In genomic region chr6:129532556-129532941, GRCm38 (mm10) we compare ENCODE assay signal across 9 mouse cellular contexts. TPM values are rescaled to one million over a fixed set of nuclear protein-coding genes. Genes with fewer than 3 reads are reported as not detected.
DNase-seq lines count a peak whose midpoint lies in the region; ATAC-seq and TF ChIP-seq lines count a peak whose summit lies in the region.
"Had no signal": no experiment of that assay in that cellular context is flagged by ENCODE, and none has a peak within 500 bp of the region (broad histone marks: within the 10 kb centered on the region; RNA-seq: fewer than 3 reads in every experiment).

No protein-coding gene starts in this region.

- peaks cover 4% of the 10 kb centered on the region for H3K36me3 ChIP-seq in heart, embryonic 13.5 days
- 0 out of 2 replicates have a peak, but pooled peaks cover 4% of the 10 kb centered on the region for H3K36me3 ChIP-seq in kidney, embryonic 16.5 days (ENCODE audit: insufficient read depth, low read length)
- H3K36me3 ChIP-seq in liver, embryonic 13.5 days, result peaks cover 3% of the 10 kb centered on the region
- peaks cover 4% of the 10 kb centered on the region for H3K36me3 ChIP-seq in myocyte (ENCODE audit: control insufficient read depth, insufficient read depth)

- H3K9ac ChIP-seq in heart, embryonic 13.5 days, result peak overlapping the region; percentile 86
- H3K9ac ChIP-seq in kidney, embryonic 16.5 days (replicated peaks; ENCODE audit: low read length), result peak overlapping the region; percentile 81; the same call in 1 of the 2 replicates
- H3K9ac ChIP-seq in liver, embryonic 13.5 days, result peak overlapping the region; percentile 84

- no peaks in the 10 kb centered on the region for H3K9me3 ChIP-seq in heart, embryonic 13.5 days
- H3K9me3 ChIP-seq in kidney, embryonic 16.5 days (ENCODE audit: low read length), result no peaks in the 10 kb centered on the region
- no peaks in the 10 kb centered on the region for H3K9me3 ChIP-seq in liver, embryonic 13.5 days (replicated peaks)

- TF ChIP-seq POLR2A in myocyte (IDR thresholded peaks at IDR 0.05; ENCODE audit: insufficient read length, low read depth), result no peak

- peak; percentile 32; the same call in 1 of the 2 replicates for ATAC-seq in heart, embryonic 13.5 days (ENCODE audit: extremely low read depth, insufficient number of reproducible peaks, low FRiP score, low TSS enrichment)
- peak; percentile 59 for ATAC-seq in kidney, embryonic 16.5 days (ENCODE audit: low FRiP score, low TSS enrichment)
- ATAC-seq in liver, embryonic 13.5 days (ENCODE audit: low read depth), result peak; percentile 42

- peaks cover 26% of the 10 kb centered on the region for H3K4me1 ChIP-seq in heart, embryonic 13.5 days
- peaks cover 21% of the 10 kb centered on the region for H3K4me1 ChIP-seq in kidney, embryonic 16.5 days (ENCODE audit: insufficient read depth, low read length)
- peaks cover 31% of the 10 kb centered on the region for H3K4me1 ChIP-seq in liver, embryonic 13.5 days (replicated peaks)

- peak overlapping the region; percentile 81 for H3K4me2 ChIP-seq in heart, embryonic 13.5 days
- peak overlapping the region; percentile 77 for H3K4me2 ChIP-seq in kidney, embryonic 16.5 days (replicated peaks; ENCODE audit: low read depth, low read length)
- H3K4me2 ChIP-seq in liver, embryonic 13.5 days, result peak overlapping the region; percentile 88
- peak overlapping the region; percentile 73 for H3K4me2 ChIP-seq in myocyte (ENCODE audit: low read depth)

- 26% methylated on average over 7 of the region's 7 CpGs for WGBS in heart, embryonic 13.5 days
- WGBS in kidney, embryonic 16.5 days, result 25% methylated on average over 7 of the region's 7 CpGs
- 38% methylated on average over 7 of the region's 7 CpGs for WGBS in liver, embryonic 13.5 days (ENCODE audit: insufficient replicate concordance)

- H3K27ac ChIP-seq in heart, embryonic 13.5 days (replicated peaks), result peak overlapping the region; percentile 57
- peak overlapping the region; percentile 72 for H3K27ac ChIP-seq in kidney, embryonic 16.5 days (ENCODE audit: low read length)
- H3K27ac ChIP-seq in liver, embryonic 13.5 days, result peak overlapping the region; percentile 82

- H3K27me3 ChIP-seq in heart, embryonic 13.5 days (replicated peaks), result no peaks in the 10 kb centered on the region
- no peaks in the 10 kb centered on the region for H3K27me3 ChIP-seq in kidney, embryonic 16.5 days (ENCODE audit: insufficient read depth, low read length)
- H3K27me3 ChIP-seq in liver, embryonic 13.5 days, result no peaks in the 10 kb centered on the region
- no peaks in the 10 kb centered on the region for H3K27me3 ChIP-seq in myocyte (ENCODE audit: control insufficient read depth, insufficient read depth, insufficient read length)

- H3K79me2 ChIP-seq in myocyte (ENCODE audit: control insufficient read depth, insufficient read depth), result peaks cover 42% of the 10 kb centered on the region

- no peak overlapping the region for H3ac ChIP-seq in myocyte (ENCODE audit: control insufficient read depth, insufficient read length)

- DNase-seq in A20 (ENCODE audit: low read depth, low spot score), result peak; percentile 29
- peak; percentile 90 for DNase-seq in adrenal gland, postnatal 14 days
- DNase-seq in fat pad, adult 2 months (ENCODE audit: extremely low read depth, low read depth, low spot score), result peak; percentile 70
- DNase-seq in liver, embryonic 13.5 days, result no peak
- DNase-seq in urinary bladder, postnatal 14 days (ENCODE audit: low spot score), result peak; percentile 67

- H3K4me3 ChIP-seq in heart, embryonic 13.5 days, result peak overlapping the region; percentile 76
- H3K4me3 ChIP-seq in kidney, embryonic 16.5 days (ENCODE audit: low read length), result peak overlapping the region; percentile 74
- H3K4me3 ChIP-seq in liver, embryonic 13.5 days (replicated peaks), result peak overlapping the region; percentile 80
- H3K4me3 ChIP-seq in myocyte, result peak overlapping the region; percentile 95

TF ChIP-seq in myocyte, 11 proteins besides CTCF, POLR2A, EP300 and RAD21:
- no peak for TF ChIP-seq TCF3 (IDR thresholded peaks at IDR 0.05; ENCODE audit: insufficient read length, low read depth)
- no peak for TF ChIP-seq MYOG (IDR thresholded peaks at IDR 0.05; ENCODE audit: control insufficient read depth in 1 of 3, insufficient read depth in 1 of 3, insufficient read length in 2 of 3, low read depth in 2 of 3)
- TF ChIP-seq TCF12 (IDR thresholded peaks at IDR 0.05; ENCODE audit: insufficient read depth, poor library complexity, severe bottlenecking), result no peak
- no peak for TF ChIP-seq MYOD1 (IDR thresholded peaks at IDR 0.05; ENCODE audit: control insufficient read depth in 1 of 3, insufficient read length in 2 of 3, low read depth in 2 of 3)
- no peak for TF ChIP-seq USF1 (IDR thresholded peaks at IDR 0.05; ENCODE audit: low read depth)
- no peak for TF ChIP-seq E2F4 (IDR thresholded peaks at IDR 0.05; ENCODE audit: insufficient read depth)
- no peak for TF ChIP-seq CEBPB (IDR thresholded peaks at IDR 0.05; ENCODE audit: insufficient read depth, poor library complexity, severe bottlenecking)
- TF ChIP-seq SRF (IDR thresholded peaks at IDR 0.05; ENCODE audit: control insufficient read depth, insufficient read length, low read depth), result no peak
- no peak for TF ChIP-seq POLR2AphosphoS2 (IDR thresholded peaks at IDR 0.05; ENCODE audit: insufficient read length, low read depth)
- no peak for TF ChIP-seq MAX (IDR thresholded peaks at IDR 0.05; ENCODE audit: low read depth)
- TF ChIP-seq REST (IDR thresholded peaks at IDR 0.05; ENCODE audit: insufficient read depth, insufficient read length), result no peak

RNA-seq across cellular contexts. Expression of gene Gabarapl1, which starts 0.4 kb away (rescaled TPM):
- 216 and 263 TPM in 2 replicates for total RNA-seq in adrenal gland, postnatal 14 days (2021)
- polyA plus RNA-seq in heart, embryonic 13.5 days (2015; fragmentation: Nextera tagmentation; extraction: Ambion mirVana), result 40.3 and 41.3 TPM in 2 replicates
- 74.1 and 77.7 TPM in 2 replicates for polyA plus RNA-seq in kidney, embryonic 16.5 days (2015; fragmentation: Nextera tagmentation; extraction: Ambion mirVana)
- 35.4 and 38.3 TPM in 2 replicates for polyA plus RNA-seq in liver, embryonic 13.5 days (2015; fragmentation: Nextera tagmentation; extraction: Ambion mirVana)
- 53.6 TPM for polyA plus RNA-seq in myocyte (2012; fragmentation: generic; extraction: Trizol)

RNA-seq across cellular contexts. Expression of gene Tmem52b, which starts 20.2 kb away (rescaled TPM):
- total RNA-seq in adrenal gland, postnatal 14 days (2021), result not detected in 2 replicates
- polyA plus RNA-seq in heart, embryonic 13.5 days (2015; fragmentation: Nextera tagmentation; extraction: Ambion mirVana), result 0.12 TPM in 1 of 2 replicates, not detected in the other
- 61.5 and 63.1 TPM in 2 replicates for polyA plus RNA-seq in kidney, embryonic 16.5 days (2015; fragmentation: Nextera tagmentation; extraction: Ambion mirVana)
- not detected in 2 replicates for polyA plus RNA-seq in liver, embryonic 13.5 days (2015; fragmentation: Nextera tagmentation; extraction: Ambion mirVana)
- polyA plus RNA-seq in myocyte (2012; fragmentation: generic; extraction: Trizol), result not detected
- polyA plus RNA-seq: brain, embryonic 14.5 days had no signal

RNA-seq across cellular contexts. Expression of gene Olr1, which starts 25.6 kb away (rescaled TPM):
- total RNA-seq in adrenal gland, postnatal 14 days (2021), result 1.1 TPM in 1 of 2 replicates, not detected in the other
- polyA plus RNA-seq in heart, embryonic 13.5 days (2015; fragmentation: Nextera tagmentation; extraction: Ambion mirVana), result 0.29 and 0.48 TPM in 2 replicates
- polyA plus RNA-seq in kidney, embryonic 16.5 days (2015; fragmentation: Nextera tagmentation; extraction: Ambion mirVana), result not detected in 2 replicates
- polyA plus RNA-seq in liver, embryonic 13.5 days (2015; fragmentation: Nextera tagmentation; extraction: Ambion mirVana), result 0.65 and 0.95 TPM in 2 replicates
- polyA plus RNA-seq in myocyte (2012; fragmentation: generic; extraction: Trizol), result 0.11 TPM
- polyA plus RNA-seq: brain, embryonic 14.5 days had no signal

RNA-seq across cellular contexts. Expression of gene Klre1, which starts 45.2 kb away (rescaled TPM):
- total RNA-seq in adrenal gland, postnatal 14 days (2021), result not detected in 2 replicates
- polyA plus RNA-seq in heart, embryonic 13.5 days (2015; fragmentation: Nextera tagmentation; extraction: Ambion mirVana), result not detected in 2 replicates
- not detected in 2 replicates for polyA plus RNA-seq in kidney, embryonic 16.5 days (2015; fragmentation: Nextera tagmentation; extraction: Ambion mirVana)
- not detected in 2 replicates for polyA plus RNA-seq in liver, embryonic 13.5 days (2015; fragmentation: Nextera tagmentation; extraction: Ambion mirVana)
- polyA plus RNA-seq in myocyte (2012; fragmentation: generic; extraction: Trizol), result not detected

RNA-seq across cellular contexts. Expression of gene Klrd1, which starts 59.0 kb away (rescaled TPM):
- 3.0 TPM in 1 of 2 replicates, not detected in the other for total RNA-seq in adrenal gland, postnatal 14 days (2021)
- polyA plus RNA-seq in heart, embryonic 13.5 days (2015; fragmentation: Nextera tagmentation; extraction: Ambion mirVana), result not detected in 2 replicates
- polyA plus RNA-seq in kidney, embryonic 16.5 days (2015; fragmentation: Nextera tagmentation; extraction: Ambion mirVana), result 0.32 and 0.36 TPM in 2 replicates
- polyA plus RNA-seq in liver, embryonic 13.5 days (2015; fragmentation: Nextera tagmentation; extraction: Ambion mirVana), result 0.27 and 0.48 TPM in 2 replicates
- polyA plus RNA-seq in myocyte (2012; fragmentation: generic; extraction: Trizol), result not detected

Comparison
In these comparisons a context has a peak if more than half of its experiments do, and no peak if none do; other contexts are left out.
1. RNA of gene Tmem52b, which starts 20.2 kb away (polyA plus RNA-seq): 61.5 to 63.1 TPM in kidney, embryonic 16.5 days; 0.12 TPM in heart, embryonic 13.5 days, not detected in liver, embryonic 13.5 days and not detected in myocyte (single experiment); every median in the first group is over 10 times any median in the second.
2. Peak in every context shown above with its lines, with median percentiles within 50 percentile points of each other: ATAC-seq, H3K27ac ChIP-seq, H3K4me2 ChIP-seq, H3K4me3 ChIP-seq and H3K9ac ChIP-seq.